Mouse (Mus musculus) skeletal muscle tissue, adult 2 months (tissue): ENCODE results near the gene Gdpd3.
"Not testable (repeated sequence)": the region's sequence is repeated elsewhere in the genome, so short reads cannot be mapped to it uniquely, and the experiment has no call there.

Source experiments
- DNase-seq: peaks from one replicate; pipeline ENCODE4 v3.0.0-alpha.2; 2012; ENCODE audit warnings: low read depth, low spot score

Gene Gdpd3

DNA sequence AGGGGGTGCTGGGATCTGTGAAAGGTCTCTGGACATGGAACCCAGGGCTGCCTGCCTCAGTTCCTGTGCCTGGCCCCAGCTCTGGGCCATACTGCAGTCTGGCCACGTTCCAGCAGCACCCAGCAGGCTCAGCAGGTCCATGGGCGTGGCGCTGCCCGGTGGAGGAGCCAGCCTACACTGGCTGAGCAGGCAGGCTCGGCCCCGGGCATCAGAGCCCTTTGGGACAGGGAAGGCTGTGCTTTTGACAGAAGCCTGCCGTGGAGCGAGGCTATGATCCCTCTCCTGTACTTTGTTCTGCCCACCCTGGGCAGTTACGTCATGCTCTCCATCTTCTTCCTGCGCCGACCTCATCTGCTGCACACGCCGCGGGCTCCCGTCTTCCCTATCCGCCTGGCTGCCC, at the start of gene Gdpd3:
TSS of gene Gdpd3 (plus strand) at position 134 of the 400 bp plus-strand sequence.
- no peak for DNase-seq

GRCm38 (mm10) chr7:126717566-126717965, 48.6 kb upstream of the Gdpd3 start:
- DNase-seq = no peak

DNA sequence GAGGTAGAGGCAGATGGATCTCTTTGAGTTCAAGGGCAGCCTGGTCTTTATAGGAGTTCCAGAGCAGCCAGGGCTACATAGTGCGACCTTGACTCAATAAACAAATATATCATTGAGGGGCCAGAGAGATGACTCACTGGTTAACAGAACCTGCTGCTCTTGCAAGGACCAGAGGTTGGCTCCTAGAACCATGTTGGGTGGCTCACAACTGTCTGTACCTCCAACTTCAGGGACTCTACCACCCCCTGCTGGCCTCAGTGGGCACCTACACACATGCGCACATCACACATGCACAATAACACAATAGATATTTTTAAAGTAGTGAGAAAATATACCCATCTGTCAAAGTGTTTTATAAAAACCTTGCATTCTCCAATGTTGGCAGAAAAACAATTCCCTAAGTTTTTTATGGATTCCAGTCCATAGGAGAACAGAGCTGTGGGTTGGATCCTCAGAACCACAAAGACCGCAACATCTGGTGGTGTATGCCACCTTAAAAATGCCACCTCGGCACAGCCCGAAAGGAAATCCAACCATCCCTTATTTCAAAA, 47.3 kb upstream of the Gdpd3 start:
- DNase-seq = no peak

GRCm38 (mm10) chr7:126721635-126722034, 44.5 kb upstream of the Gdpd3 start:
- no peak for DNase-seq

- DNase-seq = no peak
Observed at GRCm38 (mm10) chr7:126725077-126725476, 41.1 kb upstream of the Gdpd3 start.

- DNase-seq = no peak
Observed at GRCm38 (mm10) chr7:126725667-126726066, 40.5 kb upstream of the Gdpd3 start.

DNA sequence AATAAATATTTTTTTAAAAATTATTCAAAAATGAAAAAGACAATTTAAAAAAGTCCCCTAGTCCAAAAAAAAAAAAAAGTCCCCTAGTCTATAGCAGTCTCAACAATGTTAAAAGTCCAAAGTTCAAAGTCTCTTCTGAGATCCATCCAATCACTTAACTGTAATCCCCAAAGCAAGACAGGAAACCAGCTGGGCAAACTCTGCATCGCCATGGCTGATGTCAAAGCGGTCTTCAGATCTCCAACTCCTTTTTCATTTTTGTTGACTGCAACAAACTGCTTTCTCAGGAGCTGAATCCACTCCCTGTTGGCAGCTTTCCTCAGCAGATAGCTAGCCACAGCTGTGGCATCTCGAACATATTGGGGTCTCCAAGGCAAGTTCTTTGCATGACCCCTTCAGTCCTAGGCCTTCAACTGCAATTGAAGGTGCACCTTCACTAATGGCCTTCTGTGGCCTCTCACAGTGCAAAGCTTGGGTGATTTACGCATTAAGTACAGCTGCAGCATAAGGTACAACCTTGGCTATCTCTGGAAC, 35.8 kb upstream of the Gdpd3 start:
- not testable (repeated sequence) for DNase-seq

DNA sequence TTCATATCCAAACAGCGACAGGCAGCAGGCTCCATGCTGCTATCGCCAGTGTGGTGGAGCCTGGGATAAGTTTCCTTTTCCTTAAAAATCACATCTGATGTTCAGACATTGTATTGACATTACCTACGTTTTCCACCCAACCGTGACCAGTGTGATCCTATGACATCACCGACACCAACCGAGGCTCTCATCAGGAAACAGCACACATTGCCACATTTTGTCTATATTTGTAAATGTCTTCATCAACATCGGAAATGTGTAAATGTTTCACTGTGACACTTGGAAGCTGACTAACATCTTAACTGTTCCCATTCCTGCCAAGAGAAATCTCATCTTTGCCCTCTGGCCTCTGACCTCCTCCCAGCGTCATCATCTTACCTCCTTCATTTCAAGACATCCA, 30.0 kb upstream of the Gdpd3 start:
- no peak for DNase-seq

- DNase-seq = no peak
Observed at GRCm38 (mm10) chr7:126739551-126739950, 26.6 kb upstream of the Gdpd3 start.

GRCm38 (mm10) chr7:126740132-126740735, 25.9 kb upstream of the Gdpd3 start:
- DNase-seq = no peak

DNA sequence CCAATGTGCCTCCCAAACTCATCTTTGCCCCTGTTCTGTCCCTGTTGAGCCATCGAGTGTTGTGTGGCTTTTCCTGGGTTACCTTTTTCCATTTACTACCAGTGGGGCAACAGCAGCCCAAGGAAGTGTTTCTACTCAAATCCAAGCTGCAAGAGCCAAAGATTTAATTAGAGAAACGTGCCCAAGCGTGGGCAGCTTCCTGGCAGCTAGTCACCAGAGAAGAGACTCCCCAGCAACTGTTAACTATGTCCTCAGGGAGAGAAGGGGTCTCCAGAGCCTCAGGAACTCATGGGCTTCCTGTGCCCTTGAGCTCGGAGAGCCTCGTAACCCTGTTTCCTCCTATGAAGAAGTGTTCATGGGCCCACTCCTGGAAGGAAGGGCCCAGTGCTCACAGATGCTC, 25.2 kb upstream of the Gdpd3 start:
- DNase-seq = no peak

DNA sequence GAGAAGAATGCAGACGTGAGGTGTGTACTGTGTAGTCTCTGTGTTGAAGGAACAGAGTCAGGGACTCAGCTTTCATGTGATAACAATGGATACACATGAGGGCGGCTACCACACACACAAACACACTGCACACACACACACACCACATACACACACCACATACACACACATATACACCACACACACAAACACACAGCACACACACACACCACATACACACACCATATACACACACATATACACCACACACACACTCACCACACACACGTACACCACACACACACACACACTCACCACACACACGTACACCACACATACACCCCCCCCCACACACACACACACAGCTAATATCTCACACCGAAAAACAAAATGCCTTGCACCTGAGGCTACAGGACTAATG, 24.7 kb upstream of the Gdpd3 start:
- DNase-seq = no peak

DNA sequence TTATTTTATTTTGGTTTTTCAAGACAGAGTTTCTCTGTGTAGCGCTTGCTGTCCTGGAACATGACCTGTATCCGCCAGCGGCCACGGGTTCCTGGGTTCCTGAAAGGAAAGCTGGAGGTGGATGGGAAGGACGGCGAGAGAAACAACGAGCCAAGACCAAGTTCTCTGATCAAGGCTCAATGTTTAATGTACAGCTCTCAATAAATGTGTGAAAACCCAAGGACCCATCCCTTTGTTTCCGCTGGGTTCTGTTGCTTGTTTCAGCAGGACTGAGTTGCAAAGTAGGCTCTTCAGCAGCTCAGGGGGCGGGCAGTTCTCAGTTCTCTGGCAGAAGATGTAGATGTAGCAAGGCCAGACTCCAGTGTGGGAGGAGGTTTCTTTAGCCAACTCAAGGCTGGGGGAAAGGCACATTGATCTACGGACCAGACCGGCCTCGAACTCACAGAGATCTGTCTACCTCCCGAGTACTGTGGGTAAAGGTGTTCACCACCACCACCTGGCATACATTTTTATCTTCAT, 24.1 kb upstream of the Gdpd3 start:
- no peak for DNase-seq

- peak; percentile 52 for DNase-seq
Observed at GRCm38 (mm10) chr7:126746066-126746465, 20.1 kb upstream of the Gdpd3 start.

GRCm38 (mm10) chr7:126746798-126747197, 19.3 kb upstream of the Gdpd3 start:
- DNase-seq = no peak

- no peak for DNase-seq
Observed at GRCm38 (mm10) chr7:126748824-126749223, 17.3 kb upstream of the Gdpd3 start.

GRCm38 (mm10) chr7:126749582-126750343, 16.4 kb upstream of the Gdpd3 start:
- no peak for DNase-seq

- DNase-seq = peak; percentile 66
Observed at GRCm38 (mm10) chr7:126754866-126755265, 11.3 kb upstream of the Gdpd3 start.

GRCm38 (mm10) chr7:126758539-126758938, 7.6 kb upstream of the Gdpd3 start:
- no peak for DNase-seq

DNA sequence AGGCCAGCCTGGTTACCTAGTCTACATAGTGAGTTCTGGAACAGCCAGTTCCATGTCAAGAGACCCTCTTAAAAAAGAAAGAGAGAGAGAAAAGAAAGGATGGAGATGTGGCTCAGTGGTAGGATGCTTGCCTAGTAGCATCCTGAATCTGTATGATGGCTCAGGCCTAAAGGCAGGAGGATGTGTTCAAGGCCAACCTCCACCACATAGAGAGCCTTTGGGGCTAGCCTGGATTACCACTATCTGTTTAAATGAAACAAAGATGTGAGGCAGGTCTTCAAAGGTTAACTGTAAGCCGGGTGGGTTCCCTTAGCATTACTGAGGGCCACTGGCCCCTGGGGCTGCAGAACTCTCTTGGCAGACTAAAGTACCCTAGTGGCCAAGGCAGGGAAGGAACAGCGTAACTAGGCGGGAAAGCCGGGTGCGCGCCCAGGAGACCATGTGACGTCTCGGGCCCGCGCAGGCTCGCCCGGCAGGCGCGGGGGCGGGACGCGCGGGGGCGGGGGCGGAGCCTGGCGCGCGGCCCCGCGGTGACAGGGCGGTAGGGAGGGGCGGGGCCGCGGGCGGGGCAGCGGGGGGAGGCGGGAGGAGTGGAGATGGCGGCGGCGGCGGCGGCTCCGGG, 7.0 kb upstream of the Gdpd3 start, which contains the start of gene Mapk3:
TSS of gene Mapk3 (plus strand) at position 552 of the 622 bp plus-strand sequence.
- peak; percentile 83 for DNase-seq

DNA sequence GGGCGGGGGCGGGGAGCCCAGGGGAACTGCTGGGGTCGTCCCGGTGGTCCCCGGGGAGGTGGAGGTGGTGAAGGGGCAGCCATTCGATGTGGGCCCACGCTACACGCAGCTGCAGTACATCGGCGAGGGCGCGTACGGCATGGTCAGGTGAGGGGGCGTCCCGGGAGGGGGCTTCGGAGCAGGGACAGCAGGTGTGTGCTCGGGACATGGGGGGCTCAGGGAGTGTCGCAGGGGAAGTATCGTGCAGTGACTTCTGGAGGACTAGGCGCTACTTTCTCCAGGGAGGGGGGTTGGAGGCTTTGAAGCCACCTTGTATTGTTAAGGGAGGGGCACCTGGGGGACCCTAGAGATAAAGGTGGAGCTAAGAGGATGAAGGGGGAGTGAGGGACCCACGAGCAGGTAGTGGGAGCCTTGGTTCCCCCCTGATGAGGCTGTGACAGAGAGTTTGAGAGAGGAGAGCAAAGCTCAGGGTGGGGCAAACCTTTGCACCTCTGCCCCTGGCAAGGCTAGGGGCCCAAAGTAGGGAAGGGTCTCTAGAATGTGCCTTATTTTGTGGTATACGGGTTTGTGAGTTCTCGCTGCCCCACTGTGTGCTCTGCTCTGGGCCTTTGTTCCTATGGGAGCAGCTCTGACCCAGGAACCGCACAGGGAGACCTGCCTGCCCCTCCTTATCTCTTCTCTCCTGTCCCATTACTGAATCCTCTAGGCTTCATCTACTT, 6.3 kb upstream of the Gdpd3 start:
- no peak for DNase-seq
